Mouse (Mus musculus): Measurements from ENCODE around the gene Zfp658. TPM values are rescaled to one million over a fixed set of nuclear protein-coding genes. Genes with fewer than 3 reads are reported as not detected.

Gene Zfp658
- 1 to 10 TPM; 6.4 TPM for polyA plus RNA-seq (2017; shearing (Covaris generic))

GRCm38 (mm10) chr7:43562006-43562633 lies at the start of gene Zfp658:
Zfp658 (plus strand) TSS chr7:43562256.
- peak; percentile 96 for ATAC-seq

DNA sequence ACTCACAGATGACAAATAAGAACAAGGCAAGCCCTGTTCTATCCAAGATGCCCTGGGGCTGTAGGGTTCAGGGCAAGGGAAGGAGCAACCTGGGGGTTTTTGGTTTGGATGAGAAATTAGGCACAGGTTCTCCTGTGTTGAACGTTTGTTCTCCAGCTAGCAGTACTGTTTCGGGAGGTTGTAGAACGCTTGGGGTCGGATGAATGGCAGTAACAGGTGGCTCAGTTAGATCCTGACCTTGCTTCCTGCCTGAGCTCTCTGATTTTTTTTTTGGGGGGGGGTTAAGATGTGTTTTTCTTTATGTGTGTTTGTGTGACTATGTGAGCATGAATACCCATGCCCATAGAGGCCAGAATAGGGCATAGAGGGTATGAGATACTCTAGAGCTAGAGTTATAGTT lies 49.5 kb upstream of the Zfp658 start:
- ATAC-seq: no peak

- ATAC-seq: no peak
Observed at GRCm38 (mm10) chr7:43515076-43515475, 47.0 kb upstream of the Zfp658 start.

DNA sequence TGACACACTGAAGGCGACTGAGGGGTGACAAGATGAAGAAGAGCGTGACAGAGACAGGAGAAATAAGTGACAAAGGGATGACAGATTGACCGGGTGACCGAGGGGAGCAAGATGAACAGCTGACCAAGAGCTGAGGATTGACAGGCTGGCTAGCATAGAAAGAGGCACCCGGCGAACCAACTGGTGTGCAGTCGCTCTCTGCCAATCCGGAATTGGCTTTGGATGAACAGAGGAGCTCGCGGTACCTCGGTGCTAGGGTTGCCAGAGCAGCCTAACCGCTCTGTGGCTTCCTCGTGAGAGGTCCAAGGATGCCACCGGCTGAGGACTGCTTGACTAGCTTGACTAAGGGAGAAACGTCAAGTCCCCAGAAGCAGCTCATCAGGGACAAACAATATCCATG lies 43.7 kb upstream of the Zfp658 start:
- ATAC-seq: no peak

DNA sequence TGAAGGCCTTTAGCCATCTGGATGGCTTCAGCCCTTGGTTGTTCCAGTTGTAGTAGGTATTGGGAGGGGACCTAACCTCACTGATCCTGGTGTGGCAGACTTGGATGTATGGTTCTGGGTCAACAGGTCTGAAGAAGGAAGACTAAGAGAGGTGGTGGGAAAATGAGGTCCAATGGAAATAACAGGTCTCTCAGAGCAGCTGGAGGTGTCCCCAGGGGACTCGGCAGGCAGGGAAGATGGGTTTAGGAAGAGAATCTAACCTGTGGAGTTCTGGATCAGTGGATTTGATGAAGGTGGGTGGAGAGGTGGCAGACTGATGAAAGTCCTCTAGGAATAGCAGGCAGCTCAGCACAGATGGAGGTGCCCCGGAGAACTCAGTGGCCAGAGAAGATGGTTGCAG lies 39.3 kb upstream of the Zfp658 start:
- ATAC-seq: no peak

DNA sequence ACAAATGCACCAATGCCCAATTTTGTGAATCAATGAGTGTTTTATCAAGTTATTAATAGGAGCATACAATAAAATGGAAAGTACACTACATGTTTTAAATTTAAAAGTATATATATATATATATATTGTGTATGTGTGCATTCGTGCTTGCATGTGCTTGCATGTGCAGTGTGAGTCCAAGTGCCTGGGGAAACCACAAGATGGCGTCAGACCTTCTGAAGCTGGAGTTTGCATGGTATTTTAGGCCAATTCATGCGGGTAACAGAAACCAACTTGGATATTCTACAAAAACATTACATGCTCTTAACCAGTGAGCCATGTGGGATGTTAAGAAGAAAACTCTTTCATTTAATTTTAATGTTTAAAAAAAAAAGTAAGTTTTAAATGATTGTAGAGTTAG lies 36.7 kb upstream of the Zfp658 start:
- no peak for ATAC-seq

- ATAC-seq: no peak
Observed at GRCm38 (mm10) chr7:43530216-43530785, 31.8 kb upstream of the Zfp658 start.

GRCm38 (mm10) chr7:43532936-43533505 lies 29.0 kb upstream of the Zfp658 start:
- ATAC-seq: no peak

DNA sequence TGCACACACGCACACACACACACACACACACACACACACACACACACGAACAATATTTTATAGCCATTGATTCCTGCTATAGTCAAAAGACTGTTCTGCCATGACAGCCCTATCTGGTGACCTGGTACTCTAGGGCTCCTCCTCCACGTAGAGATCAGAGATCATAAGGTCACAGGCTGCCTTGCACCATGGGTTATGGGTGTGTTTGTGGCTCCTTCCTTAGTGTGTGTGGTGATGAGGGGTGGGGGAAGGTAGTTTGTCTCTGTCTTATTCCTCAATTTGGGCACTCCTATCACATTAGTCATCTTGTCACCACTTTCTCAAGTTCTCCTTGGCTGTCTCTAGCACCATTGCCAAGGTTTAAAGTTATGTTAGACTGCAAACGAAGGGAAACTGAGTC lies 23.5 kb upstream of the Zfp658 start:
- ATAC-seq: no peak

DNA sequence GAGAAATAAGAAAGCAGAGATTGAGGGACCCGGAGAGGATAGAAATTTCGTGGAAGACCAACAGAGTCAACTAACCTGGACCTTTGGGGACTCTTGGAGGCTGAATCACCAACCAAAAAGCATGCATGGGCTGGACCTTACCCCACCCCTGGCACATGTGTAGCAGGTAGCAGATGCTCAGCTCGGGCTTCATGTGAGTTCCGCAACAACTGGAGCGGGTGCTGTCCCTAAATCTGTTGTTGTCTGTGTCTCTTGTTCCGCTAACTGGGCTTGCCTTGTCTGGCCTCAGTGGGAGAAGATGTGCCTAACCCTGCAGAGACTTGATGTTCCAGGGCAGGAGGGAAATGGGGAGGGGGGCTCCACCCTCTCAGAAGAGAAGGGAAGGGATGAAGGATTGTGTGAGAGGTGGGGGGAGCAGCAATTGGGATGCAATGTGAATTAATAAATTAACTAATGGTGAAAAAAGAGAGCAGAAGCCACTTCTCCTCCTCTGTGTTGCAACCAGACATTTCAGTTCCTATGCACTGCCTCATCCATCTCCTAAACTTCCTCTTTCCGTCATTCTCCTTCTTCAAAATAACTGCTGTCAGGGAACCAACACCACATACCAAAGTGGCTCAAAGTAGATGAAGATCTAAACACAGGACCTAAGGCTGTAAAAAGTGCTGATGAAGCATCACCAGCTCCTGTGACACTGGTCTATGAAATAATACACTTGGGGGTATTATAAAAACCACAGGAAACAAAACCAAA lies 17.7 kb upstream of the Zfp658 start, which contains the start of gene Cd33:
Cd33 (minus strand) TSS at position 204 of the 753 bp plus-strand sequence.
- no peak for ATAC-seq

DNA sequence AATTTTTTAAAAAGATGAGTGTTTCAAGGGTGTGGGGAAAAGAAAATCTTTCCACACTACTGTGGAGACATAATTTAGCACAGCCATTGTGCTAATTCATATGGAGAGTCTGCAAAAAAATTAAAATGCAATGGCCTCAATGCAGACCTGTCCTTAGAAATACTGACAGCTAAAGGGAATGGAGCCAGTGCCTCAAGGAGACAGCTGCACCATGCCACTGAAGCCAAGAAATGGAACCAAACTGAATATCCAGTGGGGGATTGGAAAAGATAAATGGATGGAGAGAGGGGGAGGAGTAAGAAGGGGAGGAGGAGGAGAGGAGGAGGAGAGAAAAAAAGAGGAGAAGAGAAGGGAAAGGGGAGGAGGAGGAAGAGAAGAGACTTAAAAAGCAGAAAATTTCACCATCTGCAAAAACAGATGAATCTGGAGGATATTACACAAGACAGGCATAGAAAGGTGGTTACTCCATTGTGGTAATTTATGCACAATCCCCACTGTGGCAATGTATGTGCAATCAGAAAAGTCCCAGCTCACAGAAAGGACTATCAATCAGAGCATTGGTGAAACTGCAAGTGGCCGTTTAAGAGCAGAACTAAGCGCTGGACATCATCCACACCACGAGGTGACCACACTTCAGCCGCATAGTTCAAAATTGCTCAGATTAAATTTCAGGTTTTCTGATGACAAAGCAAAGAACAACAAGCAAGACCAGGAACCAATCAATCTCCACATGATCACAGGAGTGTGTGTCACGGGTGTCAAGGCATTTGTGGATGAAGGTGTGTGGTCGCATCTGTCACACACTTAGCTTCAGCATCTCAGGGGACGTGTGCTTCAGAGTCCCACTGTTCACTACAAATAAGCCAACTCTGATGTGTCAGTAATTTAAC lies 16.2 kb upstream of the Zfp658 start:
- ATAC-seq: no peak

GRCm38 (mm10) chr7:43547666-43548065 lies 14.4 kb upstream of the Zfp658 start:
- ATAC-seq: no peak

GRCm38 (mm10) chr7:43548206-43548605 lies 13.8 kb upstream of the Zfp658 start:
- ATAC-seq: no peak

DNA sequence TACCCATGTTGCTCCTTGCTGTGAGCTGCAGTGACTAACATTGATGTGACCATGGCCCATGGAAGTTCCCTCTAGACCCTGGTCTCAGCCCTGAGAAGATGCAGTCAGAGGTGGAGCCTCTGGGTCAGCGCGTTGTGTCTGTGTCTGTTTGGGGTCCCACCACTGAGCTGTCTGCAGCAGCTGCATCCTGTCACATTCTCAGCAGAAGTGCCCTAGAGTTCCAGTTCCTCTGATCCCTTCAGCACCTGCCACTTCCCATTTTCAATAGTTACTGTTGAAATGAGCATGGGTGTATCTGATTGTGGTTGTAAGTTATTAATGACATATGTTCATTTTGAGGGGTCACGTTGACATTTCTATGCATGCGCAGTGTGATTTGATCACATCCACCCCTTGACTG lies 8.9 kb upstream of the Zfp658 start:
- ATAC-seq: no peak

GRCm38 (mm10) chr7:43554550-43554949 lies 7.5 kb upstream of the Zfp658 start:
- no peak for ATAC-seq

GRCm38 (mm10) chr7:43555351-43555750 lies 6.7 kb upstream of the Zfp658 start:
- no peak for ATAC-seq

DNA sequence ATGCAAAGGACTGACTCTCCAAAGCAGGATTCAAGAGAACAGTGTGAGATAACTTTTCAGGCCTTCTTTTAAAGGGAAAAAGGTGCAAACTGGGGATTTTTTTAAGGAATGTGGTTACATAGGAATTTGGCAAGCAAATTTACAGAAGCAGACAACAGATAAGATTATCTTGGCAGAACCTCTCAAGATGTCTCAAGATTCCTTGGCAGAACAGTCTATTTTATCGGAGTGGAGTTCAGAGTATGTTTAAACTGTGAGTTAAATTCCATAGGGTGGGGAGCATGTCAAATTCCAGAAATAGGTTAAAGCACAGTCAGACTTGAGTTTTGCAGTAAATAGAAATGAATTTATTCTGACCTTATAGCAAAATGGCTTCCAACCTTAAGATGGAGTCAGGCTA lies 5.2 kb upstream of the Zfp658 start:
- no peak for ATAC-seq

- peak; percentile 16 for ATAC-seq
Observed at GRCm38 (mm10) chr7:43562651-43563070, 605 bp downstream of the Zfp658 start.

- no peak for ATAC-seq
Observed at GRCm38 (mm10) chr7:43563300-43563699, 1.2 kb downstream of the Zfp658 start.

DNA sequence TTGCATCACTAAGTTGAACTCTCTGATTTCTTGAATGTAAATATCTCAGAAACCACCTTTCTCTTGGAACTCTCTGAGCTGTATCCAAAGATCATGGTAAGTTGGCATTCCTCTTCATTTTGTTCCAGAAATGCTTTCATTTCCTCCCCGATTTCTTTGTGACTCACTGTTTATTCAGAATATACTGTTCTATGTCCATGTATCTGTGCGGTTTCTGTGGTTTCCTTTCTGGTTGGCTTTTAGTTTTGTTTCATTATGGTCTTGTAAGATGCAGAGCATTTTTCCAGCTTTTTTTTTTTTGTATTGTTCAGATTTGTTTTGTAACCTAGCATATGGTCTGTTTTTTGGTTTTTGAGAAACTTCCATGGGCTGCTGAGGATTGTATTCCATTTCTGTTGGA lies 9.2 kb downstream of the Zfp658 start:
- no peak for ATAC-seq

DNA sequence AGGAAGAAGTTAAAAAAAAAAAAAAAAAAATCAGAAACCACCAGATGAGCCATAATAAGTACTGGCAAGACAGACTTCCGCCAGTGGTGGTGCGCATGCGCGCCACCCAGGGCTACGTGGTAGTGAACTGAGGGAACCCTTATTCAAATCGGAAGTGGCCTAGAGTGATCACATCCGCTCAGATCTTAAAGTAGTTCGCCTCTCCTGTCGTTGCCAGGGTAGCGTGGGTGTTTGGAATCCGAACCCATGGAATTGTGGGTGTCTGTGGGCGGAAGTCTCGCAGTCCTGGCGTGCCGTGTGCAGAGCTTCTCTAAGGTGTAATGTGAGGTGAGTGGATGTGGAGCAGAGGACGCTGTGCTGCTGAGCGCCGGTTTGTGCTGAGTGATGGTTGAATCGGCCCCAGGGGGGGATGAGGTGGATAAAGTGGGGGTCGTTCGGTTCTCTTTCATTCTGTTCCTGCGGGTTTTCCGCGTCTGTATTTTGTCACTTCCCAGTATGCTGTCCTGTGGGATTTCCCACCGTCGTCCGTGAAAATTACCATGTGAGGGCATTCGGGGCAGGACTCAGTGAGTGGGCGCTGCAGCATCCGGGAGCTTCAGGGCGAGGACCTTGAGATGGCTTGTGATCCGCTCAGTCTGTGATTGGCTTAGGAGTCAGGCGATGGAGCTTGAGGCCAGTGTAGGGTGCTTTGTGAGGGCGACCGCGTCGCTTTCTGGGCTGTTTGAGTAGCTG lies 17.6 kb downstream of the Zfp658 start, which contains the start of gene Zfp719:
Zfp719 (plus strand) TSS at position 171 of the 732 bp plus-strand sequence.
- peak; percentile 97 for ATAC-seq

GRCm38 (mm10) chr7:43580526-43580925 lies 18.5 kb downstream of the Zfp658 start:
- ATAC-seq: no peak

All from CD4-positive, CD25-positive, alpha-beta regulatory T cell, adult 4 months (primary cell).